Mouse (Mus musculus): ENCODE measurements around the gene Phf14. TPM values are rescaled to one million over a fixed set of nuclear protein-coding genes. Genes with fewer than 3 reads are reported as not detected.
"Not testable (repeated sequence)": the region's sequence is repeated elsewhere in the genome, so short reads cannot be mapped to it uniquely, and the experiment has no call there.

The Phf14 gene
- polyA plus RNA-seq, 1 experiment, result 56.9 TPM

GRCm38 (mm10) chr6:12122759-12123158 is 215.2 kb downstream of the Phf14 start:
- H3K4me1 ChIP-seq (ENCODE audit: control insufficient read depth, insufficient read depth, low read length), result peaks cover 4% of the 10 kb centered on the region
- no peak overlapping the region for H3K4me3 ChIP-seq (ENCODE audit: low read depth, low read length)
- no peak overlapping the region for H3K9ac ChIP-seq (ENCODE audit: low read depth, poor library complexity, severe bottlenecking)
- H3K27me3 ChIP-seq (ENCODE audit: control insufficient read depth, insufficient read depth, low read length, poor library complexity, severe bottlenecking), result no peaks in the 10 kb centered on the region
- TF ChIP-seq EP300 (IDR thresholded peaks at IDR 0.05; ENCODE audit: insufficient read depth, low read depth, low read length) (no peak), CTCF (IDR thresholded peaks at IDR 0.05; ENCODE audit: low read depth, low read length) (no peak), POLR2A (IDR thresholded peaks at IDR 0.05; ENCODE audit: insufficient read depth, low read length) (no peak)
- H3K27ac ChIP-seq (ENCODE audit: insufficient read depth, low read length), result no peak overlapping the region
- no peaks in the 10 kb centered on the region for H3K9me3 ChIP-seq (replicated peaks; ENCODE audit: control insufficient read depth, insufficient read depth, low read length, poor library complexity, severe bottlenecking)
- no peaks in the 10 kb centered on the region for H3K36me3 ChIP-seq (ENCODE audit: control insufficient read depth, insufficient read depth, low read length, poor library complexity, severe bottlenecking)

- H3K4me1 ChIP-seq (ENCODE audit: control insufficient read depth, insufficient read depth, low read length), result peaks cover 6% of the 10 kb centered on the region
- TF ChIP-seq EP300 (IDR thresholded peaks at IDR 0.05; ENCODE audit: insufficient read depth, low read depth, low read length), result no peak
- peak; percentile 41 for TF ChIP-seq CTCF (IDR thresholded peaks at IDR 0.05; ENCODE audit: low read depth, low read length)
- peak; percentile 72 for TF ChIP-seq POLR2A (IDR thresholded peaks at IDR 0.05; ENCODE audit: insufficient read depth, low read length)
- H3K27ac ChIP-seq (ENCODE audit: insufficient read depth, low read length), result peak overlapping the region; percentile 86
Observed at GRCm38 (mm10) chr6:12125031-12125803, 217.6 kb downstream of the Phf14 start.

GRCm38 (mm10) chr6:12126601-12127000 is 219.0 kb downstream of the Phf14 start:
- not testable (repeated sequence) for H3K4me3 ChIP-seq (ENCODE audit: low read depth, low read length); H3K27me3 ChIP-seq (ENCODE audit: control insufficient read depth, insufficient read depth, low read length, poor library complexity, severe bottlenecking); H3K4me1 ChIP-seq (ENCODE audit: control insufficient read depth, insufficient read depth, low read length); H3K9me3 ChIP-seq (replicated peaks; ENCODE audit: control insufficient read depth, insufficient read depth, low read length, poor library complexity, severe bottlenecking); H3K36me3 ChIP-seq (ENCODE audit: control insufficient read depth, insufficient read depth, low read length, poor library complexity, severe bottlenecking); H3K9ac ChIP-seq (ENCODE audit: low read depth, poor library complexity, severe bottlenecking)
- H3K27ac ChIP-seq (ENCODE audit: insufficient read depth, low read length), result peak overlapping the region; percentile 7; the same call in 1 of the 2 replicates
- TF ChIP-seq EP300 (IDR thresholded peaks at IDR 0.05; ENCODE audit: insufficient read depth, low read depth, low read length), result peak; percentile 47; the same call in 1 of the 2 replicates

More at GRCm38 (mm10) chr6:12125031-12125803, 217.6 kb downstream of the Phf14 start:
- Histone ChIP-seq H3K9me3 (replicated peaks; ENCODE audit: control insufficient read depth, insufficient read depth, low read length, poor library complexity, severe bottlenecking) (no peaks in the 10 kb centered on the region), H3K27me3 (ENCODE audit: control insufficient read depth, insufficient read depth, low read length, poor library complexity, severe bottlenecking) (no peaks in the 10 kb centered on the region; the same call in 1 of the 2 replicates), H3K4me3 (ENCODE audit: low read depth, low read length) (peak overlapping the region; percentile 71), H3K36me3 (ENCODE audit: control insufficient read depth, insufficient read depth, low read length, poor library complexity, severe bottlenecking) (no peaks in the 10 kb centered on the region), H3K9ac (ENCODE audit: low read depth, poor library complexity, severe bottlenecking) (peak overlapping the region; percentile 24)

GRCm38 (mm10) chr6:12127287-12127686 is 219.7 kb downstream of the Phf14 start:
- no peak overlapping the region for H3K27ac ChIP-seq (ENCODE audit: insufficient read depth, low read length)
- H3K9me3 ChIP-seq (replicated peaks; ENCODE audit: control insufficient read depth, insufficient read depth, low read length, poor library complexity, severe bottlenecking), result no peaks in the 10 kb centered on the region
- TF ChIP-seq EP300 (IDR thresholded peaks at IDR 0.05; ENCODE audit: insufficient read depth, low read depth, low read length) (no peak), CTCF (IDR thresholded peaks at IDR 0.05; ENCODE audit: low read depth, low read length) (no peak), POLR2A (IDR thresholded peaks at IDR 0.05; ENCODE audit: insufficient read depth, low read length) (no peak)
- no peaks in the 10 kb centered on the region; the same call in 1 of the 2 replicates for H3K27me3 ChIP-seq (ENCODE audit: control insufficient read depth, insufficient read depth, low read length, poor library complexity, severe bottlenecking)
- no peaks in the 10 kb centered on the region for H3K36me3 ChIP-seq (ENCODE audit: control insufficient read depth, insufficient read depth, low read length, poor library complexity, severe bottlenecking)
- peaks cover 6% of the 10 kb centered on the region for H3K4me1 ChIP-seq (ENCODE audit: control insufficient read depth, insufficient read depth, low read length)
- no peak overlapping the region for H3K4me3 ChIP-seq (ENCODE audit: low read depth, low read length)
- no peak overlapping the region for H3K9ac ChIP-seq (ENCODE audit: low read depth, poor library complexity, severe bottlenecking)

Other genes with a start within 250 kb of the Phf14 start
- gene Ndufa4, start 312 bp upstream of the Phf14 start, polyA plus RNA-seq (2011; ENCODE audit: insufficient read depth, insufficient read length, low read depth, missing spikeins), result 664 and 713 TPM in 2 replicates